Mouse (Mus musculus) frontal cortex, postnatal 36 days (tissue): Measurements from ENCODE around the gene Zdhhc21.

Experiments used
- DNase-seq, 2 experiments: peaks; one replicate each; pipeline ENCODE4 v3.0.0; 2022; ENCODE audit warnings: low spot score in 2 of 2

The Zdhhc21 gene

DNA sequence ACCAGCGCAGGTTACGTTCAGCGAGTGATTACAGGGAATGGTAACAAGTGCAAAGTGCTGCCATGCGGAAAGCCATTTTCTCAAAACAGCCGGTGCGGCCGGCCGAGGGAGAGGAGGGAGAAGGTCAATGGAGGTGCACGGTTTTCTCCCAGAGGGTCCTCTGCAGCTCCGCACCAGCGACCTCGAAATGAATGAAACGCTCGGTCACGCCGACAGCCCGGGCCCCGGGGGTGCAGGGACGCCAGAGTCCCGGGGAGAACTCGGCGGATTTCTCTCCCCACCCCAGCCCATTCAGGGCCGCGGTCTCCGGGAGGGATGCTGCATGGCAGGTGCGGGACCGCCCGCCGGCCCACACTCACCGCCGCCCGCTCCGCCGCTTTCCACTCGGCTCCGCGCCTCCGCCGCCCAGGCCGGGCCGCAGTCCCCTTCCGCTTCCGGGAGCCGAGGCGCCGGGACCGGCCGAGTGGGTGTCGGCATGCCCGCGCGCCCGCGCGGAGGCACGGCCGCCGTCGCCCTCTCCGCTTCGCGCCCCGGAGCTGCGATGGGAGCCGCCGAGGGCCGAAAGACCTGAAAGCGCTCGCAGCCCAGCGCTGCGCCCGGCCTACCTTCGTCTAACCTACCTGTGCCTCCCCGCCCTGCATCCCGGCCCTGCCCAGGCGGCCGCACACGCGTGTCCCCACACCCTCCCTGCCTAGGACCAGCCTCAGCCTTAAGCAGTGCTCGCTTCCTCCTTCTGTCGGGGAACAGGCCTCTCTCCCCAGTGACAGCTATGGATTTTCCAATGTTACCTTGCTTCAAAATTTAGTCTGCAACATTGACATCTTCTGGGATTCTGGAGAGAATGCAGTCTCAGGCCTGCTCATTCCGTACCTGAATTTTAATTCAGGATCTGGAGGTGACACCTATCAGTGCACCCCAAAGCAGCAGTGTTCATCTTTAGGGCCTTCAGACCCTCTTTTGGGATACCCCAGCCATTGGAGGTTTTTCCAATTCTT, at the start of gene Zdhhc21:
Gene Zdhhc21 (minus strand): TSS at position 828 of the 995 bp plus-strand sequence.
- DNase-seq, result peak; percentile 81 to 87

DNA sequence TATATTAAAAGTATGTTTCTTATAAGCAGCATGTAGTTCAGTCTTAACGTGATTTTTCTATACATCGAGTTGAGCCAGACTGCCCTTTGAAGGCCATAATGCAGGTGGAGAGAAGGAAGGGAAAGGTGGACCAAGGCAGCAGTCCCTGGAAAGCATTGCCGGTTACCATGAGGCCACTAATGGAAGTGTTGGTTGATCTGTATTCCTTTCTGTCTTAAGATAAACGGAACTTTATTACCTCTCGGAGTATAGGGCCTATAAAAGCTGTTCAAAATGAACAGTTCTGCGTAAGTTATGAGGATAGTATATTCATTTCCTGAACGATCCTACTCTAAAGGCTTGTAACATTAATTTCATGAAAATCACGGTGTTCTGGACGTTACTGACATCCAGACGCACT, 35.5 kb upstream of the Zdhhc21 start:
- no peak for DNase-seq

DNA sequence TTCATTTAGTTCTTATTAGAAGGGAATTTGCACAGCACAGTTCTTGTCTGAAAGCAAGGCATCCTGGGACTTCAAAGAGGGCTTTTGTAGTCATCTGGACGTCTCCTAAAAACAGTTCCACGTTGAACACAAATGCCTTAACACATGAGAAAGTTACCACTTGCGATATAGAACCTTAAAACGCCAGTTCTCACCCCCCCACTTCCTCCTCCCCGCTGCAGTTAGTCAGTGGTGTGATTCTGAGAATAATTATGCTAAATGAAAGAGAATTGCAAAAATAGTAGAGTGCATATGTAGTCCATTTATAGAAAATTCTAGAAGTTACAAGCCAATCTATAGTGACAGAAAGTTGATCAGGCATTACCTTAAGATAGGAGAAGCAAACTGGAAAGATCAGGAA, 32.5 kb upstream of the Zdhhc21 start:
- peak in 1 of 2 experiments; percentile 34 for DNase-seq

DNA sequence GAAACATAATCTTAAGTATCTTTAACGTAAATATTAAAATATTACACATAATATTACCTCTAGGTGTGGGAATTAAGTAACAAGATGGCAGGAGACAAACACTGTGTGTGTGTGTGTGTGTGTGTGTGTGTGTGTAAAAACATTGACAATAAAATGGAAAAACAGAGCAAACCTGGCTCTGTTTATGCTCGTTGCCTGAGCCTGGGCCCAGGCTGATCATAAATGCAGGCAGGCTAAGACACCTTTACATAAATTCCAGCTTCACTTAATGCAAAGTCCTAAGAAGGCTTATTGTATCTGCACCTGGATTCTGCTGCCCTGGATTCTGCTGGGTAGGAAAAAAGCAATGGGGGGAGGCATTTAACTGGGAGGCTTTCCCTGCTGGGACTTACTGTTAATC, 31.8 kb upstream of the Zdhhc21 start:
- DNase-seq, result no peak

DNA sequence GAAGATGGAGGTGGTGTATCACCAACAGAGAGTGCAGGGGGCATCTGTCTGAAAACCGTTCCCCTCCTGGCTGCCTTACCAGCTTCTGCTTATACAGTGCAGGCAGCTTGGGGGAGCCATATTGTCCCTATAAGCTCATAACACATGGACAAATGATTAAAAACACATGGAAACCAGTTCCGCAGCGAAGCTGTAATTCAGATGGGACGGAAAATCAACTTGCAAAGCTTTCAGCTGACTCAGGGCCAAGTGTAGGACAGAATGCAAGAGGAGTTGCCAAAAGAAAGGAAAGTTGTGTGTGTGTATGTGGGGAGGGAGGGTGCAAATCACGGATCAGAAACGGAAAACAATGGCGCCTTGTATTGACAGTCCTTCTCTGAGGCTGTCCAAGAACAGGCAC, 31.3 kb upstream of the Zdhhc21 start:
- DNase-seq, result no peak

DNA sequence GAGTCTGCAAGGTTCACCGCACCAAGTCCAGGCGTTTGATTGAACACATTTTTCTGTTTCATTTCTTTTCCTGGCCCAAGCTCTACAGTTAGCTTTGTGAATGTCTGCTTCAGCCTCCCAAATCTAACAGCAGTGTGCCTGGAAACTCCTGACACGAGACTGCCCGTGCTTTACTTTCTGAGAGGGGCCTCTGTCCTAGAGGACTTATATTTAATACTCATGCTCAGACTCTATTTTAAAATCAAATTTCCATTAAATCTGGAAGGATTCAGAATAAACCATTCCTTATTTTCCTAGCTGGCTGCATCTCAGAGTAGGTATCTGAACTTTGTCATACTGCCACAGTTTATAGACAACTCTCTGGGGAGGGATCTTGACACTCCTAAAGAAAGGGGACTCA, 30.8 kb upstream of the Zdhhc21 start:
- DNase-seq, result no peak

DNA sequence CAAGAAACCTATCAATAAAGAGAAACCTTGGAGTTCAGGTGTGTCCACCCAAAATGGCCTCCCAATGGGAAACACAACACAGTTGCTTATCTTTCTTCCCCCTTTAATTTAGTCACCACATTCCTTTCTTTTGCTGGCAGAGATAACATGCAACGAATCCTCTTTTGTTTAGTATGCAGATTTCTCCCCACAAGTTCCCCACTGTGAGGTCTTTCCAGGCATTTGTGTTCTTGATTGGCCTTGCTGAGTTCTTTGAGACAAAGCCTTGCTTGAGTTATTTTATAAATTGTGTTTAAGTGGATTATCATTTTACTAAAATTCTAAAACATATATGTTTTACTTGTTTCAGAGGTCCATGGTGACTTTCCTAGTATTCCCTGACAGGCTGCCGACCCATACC, 26.4 kb upstream of the Zdhhc21 start:
- no peak for DNase-seq

DNA sequence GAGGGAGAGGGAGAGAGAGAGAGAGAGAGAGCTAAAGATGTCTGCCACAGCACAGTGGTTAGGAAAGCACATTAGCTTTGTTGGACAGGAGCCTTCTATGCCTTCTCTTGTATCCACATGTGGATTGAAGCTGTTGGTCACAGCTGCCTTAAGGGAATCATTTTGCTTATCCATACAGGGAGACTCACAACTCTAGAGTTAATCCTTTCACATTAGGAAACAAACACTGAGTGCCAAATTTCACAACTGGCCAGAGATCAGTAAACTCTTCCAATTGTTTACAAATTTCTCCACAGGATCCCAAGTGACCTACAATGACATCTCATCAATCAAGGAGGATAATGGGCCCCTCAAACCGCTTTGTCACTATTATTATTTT, 25.8 kb upstream of the Zdhhc21 start:
- DNase-seq, result no peak

DNA sequence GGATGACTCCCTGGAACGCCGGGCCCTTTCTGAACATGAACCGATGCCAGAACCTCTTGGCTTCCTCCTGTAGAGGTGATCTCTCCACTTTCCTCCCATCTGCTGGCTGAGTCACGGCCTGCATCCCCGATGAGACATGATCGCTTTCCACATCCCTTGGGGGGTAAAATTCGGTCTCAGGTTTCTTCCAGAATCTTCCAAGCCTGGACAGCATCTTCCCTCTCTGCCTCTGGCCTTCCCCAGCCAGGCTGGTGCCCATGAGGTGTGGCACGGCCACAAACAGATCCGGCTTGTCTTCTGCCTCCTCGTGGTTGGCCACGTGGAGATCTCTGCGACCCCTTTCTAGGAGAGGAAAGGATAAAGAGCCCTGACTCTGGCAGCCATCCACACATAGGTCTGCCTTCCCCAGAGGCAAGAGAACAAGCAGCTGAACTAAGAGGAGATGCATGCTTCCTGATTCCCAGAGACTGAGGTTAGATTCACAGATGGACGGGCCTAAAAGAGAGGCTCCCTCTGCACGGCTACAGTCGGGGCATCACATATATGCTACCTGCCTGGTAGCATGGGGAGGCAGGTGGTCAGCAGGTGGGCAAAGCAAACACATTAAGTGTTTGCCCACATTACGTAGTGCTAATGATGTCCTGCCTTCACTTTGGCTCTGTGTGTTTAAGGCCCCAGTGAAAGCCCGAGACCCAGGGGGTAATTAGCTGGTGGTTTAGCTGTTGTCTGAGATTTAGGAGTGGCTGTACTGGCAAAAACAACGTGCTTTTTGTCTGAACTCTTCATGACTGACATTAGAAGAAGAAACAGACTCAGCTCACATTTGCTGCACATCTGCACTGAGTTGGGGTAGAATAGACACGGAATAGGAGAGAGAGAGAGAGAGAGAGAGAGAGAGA, 25.1 kb upstream of the Zdhhc21 start, which contains the start of gene Cer1:
Gene Cer1 (minus strand): TSS at position 513 of the 899 bp plus-strand sequence.
- DNase-seq, result no peak

DNA sequence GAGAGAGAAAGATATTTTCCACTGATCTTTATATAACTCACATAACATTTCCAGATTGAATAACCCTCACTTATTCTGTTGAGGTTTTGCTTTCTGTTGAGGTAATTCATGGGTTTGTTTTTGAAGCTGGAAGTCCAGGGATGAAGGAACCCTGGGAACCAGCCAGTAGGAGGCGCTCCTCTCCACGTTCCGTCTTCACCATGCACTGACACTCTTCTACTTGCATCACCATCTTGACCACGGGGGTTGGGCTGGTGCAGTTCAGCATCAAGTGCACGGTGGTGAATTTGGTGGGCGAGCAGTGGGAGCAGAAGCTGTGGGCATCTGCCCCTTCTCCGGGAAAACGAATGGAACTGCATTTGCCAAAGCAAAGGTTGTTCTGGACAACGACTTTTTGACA, 22.7 kb upstream of the Zdhhc21 start:
- no peak for DNase-seq

DNA sequence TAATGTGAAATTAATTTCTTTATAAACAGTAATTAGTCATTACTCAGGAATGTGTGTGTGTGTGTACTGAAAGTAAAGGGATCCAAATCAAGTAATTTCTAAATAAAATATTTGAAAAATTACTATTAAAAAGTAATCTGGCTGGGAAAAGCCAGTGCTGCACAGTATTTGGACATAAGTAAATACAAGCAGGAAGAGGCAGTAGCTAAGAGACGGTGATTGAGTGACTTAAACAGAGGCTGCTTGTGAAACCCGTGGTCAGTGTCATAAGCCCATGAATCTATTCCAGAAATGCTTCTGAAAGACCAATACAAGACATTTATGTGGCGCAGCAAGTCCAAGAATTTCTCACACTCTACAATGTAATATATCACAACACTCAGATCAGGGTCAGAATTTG, 21.6 kb upstream of the Zdhhc21 start:
- DNase-seq, result no peak

DNA sequence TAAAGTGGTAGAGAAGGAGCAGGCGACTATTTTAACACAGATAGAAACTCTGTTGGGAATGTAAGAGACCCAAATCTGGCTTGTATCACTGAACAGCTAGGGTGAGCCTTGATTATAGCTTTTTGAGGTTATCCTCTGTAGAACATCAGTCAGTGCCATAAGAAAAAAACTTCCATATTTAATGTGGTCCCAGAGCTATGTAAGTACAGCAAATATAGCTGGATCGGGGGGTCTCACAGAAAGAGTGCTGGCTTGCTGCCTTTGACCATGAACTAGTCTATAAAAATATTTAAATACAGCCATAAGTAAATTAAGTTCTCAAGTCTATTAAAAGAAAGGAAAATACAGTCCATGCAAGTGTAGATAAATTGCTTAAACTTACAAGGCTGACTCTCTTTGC, 20.5 kb upstream of the Zdhhc21 start:
- no peak for DNase-seq

DNA sequence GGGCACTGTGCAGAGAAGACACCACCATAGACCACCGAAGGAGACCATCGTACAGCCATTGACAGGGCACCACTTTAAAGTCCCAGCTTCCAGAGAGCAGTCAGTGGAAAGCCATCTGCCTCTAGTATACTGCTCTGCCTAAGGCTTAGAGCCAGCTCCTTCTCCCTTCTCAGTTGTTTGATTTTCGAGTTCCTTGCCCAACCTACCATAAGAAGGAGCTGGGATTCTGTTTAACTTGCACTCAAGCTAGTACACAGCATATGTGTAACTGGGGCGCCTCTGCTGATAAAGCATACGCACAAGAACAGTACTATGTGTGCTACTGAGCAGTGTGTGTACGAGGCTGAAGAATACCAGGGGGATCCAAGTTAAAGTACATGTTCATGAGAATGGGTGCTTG, 19.4 kb upstream of the Zdhhc21 start:
- DNase-seq, result no peak

DNA sequence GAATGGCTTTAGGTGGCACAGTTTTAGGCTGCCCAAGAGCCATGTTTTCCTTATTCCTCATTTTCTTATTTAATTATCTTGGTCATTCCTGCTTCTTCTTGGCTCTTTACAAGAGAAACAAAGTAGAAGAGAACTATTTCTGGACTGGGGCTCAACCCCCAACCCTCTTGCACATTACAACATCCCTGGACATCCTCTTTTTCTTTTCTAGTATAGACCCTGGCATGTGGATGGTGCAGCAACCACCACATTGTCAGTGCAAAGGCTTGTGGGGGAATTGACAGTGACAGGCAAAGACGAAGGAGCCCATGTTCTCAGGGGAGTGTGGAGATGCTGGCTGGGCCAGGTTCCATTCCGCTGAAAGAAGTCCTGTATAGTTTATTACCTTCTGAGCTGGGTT, 16.9 kb upstream of the Zdhhc21 start:
- no peak for DNase-seq

DNA sequence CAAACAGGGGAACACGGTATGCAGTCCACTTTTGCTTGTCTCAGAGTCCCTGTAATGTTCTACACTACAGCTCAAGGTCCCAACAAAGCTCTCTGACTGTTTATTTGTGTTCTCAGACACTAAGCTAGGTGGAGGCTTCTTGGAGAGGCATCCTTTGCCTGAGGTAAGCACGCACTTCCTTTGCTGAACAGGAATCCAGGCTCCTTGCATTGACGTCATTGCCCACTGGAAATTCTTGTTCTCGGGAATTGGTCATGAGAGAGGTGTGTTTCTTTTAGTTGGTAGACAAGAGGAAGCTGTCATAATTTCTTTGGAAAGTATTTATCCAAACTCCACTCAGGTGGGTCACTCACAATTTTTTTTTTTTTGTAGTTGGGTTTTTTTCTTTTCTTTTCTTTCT, 15.8 kb upstream of the Zdhhc21 start:
- DNase-seq, result no peak

DNA sequence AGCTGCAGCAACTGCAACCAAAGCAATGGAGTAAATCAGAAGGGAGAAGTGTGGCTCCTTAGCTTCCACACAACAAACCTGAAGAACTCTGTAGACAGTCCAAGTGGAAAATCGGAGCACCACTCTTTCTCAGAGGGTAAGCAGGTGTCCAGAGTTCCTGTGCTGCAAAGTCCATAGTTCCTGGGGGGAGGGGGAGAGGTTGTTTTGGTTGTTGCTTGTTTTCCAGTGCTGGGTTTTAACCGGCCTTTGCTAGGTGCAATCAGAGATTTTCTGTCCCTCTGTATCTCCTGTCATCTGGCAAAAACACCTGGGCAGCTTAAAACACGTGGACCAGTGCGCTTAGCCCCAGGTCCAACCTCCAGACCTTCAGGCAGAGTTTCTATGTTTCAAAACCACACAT, 15.0 kb upstream of the Zdhhc21 start:
- DNase-seq, result no peak

DNA sequence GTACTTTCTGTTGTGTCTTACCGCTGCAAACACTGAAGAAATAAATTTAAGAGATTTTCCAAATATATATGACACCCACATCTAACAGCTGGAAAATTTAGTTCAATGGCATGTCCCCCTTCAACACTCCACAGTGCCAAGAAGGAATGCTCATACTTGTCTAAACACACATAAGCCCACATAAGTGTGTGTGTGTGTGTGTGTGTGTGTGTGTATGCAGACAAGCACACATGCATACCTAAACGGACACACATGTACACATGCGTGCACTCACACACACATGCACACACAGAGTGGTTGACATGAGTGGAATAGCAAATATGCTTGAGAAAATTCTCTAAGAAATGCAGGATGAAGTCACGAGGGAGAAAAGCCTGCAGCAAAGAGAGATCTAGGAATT, 12.8 kb upstream of the Zdhhc21 start:
- no peak for DNase-seq

DNA sequence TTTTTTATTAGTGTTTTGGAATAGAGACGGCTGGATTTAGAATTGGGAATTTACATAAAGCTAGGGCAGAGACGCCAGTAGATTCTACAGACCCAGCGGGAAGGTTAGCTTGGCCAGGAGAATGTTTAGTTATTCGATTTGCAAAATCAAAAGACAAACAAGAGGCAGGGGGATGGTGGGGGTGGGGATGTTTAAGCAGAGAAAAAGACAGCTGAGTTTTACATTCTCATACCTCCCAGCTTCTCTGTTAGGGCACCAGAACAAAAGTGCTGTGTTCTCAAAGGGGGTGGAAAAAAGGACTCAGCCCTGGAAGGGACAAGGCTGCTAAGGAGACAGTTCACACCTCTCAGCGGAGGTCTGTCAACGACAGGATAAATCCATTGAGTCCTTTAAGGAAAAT, 12.4 kb upstream of the Zdhhc21 start:
- no peak for DNase-seq

DNA sequence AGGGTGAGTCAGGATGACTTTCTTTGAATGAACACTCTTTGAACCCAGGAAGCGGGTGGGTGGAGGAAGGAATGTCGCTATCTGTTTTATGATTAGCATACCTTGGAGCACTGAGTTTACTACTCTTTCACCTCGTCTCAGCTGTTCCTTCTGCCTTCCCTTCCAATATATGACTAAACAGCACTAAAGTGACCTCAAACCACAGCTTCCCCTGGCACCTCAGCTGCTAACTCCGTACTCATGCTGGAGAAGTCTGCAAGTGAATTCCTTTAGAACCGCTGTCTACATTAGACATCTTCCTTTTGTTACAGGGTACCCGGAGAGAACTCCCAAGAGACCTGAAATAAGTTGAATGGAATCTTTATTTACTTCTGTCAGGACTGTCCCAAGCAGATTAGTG, 11.2 kb upstream of the Zdhhc21 start:
- no peak for DNase-seq

DNA sequence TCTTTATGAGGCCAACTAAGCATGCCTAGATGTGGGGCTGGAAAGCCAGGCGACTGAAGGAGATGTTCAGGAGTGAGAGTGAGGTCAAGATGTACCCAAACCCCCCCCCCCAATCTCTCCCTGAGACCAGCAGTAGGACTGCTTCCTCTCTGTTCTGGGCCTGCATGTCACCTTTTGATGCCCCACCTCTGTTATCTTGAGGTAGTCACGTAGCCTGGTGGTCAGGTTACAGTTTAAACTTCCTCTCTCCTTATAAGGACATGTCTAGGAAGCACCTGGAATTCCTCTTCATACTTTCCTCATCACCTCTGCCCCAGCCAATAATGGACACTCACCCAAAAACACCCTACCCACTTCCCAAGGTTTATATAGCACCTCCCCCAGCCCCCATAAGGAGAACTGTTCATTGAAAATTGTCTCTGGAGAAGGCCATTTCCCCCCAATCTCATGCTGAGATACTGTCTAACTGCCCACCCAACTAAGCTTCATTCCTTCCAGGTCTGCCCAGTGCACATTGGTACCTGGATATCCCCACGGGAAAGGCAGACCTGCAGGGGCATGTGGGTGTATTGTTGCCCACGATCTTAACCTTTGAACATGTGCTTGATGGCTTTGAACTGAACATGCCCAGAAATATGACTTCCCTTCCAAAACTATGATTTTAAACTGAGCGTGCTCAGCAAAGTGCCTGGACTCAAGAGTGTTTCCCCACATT, 8.1 kb upstream of the Zdhhc21 start:
- no peak for DNase-seq

DNA sequence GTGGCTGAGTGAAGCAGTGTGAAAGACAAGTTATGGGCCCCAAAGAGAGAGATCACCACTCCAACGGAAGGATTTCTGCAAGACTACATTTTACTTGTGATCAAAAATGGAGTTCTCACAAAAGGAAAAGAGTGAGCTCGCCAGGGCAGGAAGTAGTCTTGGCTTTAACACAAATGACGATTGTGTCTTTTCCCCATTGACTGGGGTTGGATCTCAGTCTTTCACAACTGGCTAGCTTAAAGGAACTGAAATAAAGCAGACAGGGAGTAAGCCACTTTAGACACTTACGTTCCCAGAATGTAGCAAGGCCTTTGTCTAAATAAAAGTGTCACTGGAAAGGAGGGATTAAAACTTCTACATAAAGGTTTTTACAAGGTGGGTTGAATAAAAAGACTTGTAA, 7.4 kb upstream of the Zdhhc21 start:
- DNase-seq, result no peak
